Mouse (Mus musculus): ENCODE measurements around the gene Smarcd3. TPM values are rescaled to one million over a fixed set of nuclear protein-coding genes. Genes with fewer than 3 reads are reported as not detected.

Gene Smarcd3
- polyA plus RNA-seq, 1 experiment, result 1.5 TPM

DNA sequence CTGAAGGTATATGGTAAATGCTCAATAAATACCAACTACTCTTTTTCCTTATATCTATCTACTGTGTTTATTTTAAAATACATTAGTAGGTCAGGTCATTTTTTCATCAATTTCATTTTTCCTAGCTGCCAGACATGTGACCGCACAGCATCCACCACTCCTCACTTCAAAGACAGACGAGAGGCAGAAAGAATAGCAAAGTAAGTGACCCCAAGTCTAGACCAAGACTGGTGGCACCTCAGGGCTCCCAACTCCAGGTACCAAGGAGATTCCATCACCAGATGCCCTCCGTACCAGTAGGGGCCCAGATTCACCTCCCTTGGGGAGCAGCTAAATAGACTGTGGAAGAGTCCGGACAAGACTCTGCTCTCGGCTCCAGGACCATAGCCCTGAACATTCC lies 29.9 kb downstream of the Smarcd3 start:
- Histone ChIP-seq H3K9me3 (replicated peaks; ENCODE audit: control insufficient read depth, insufficient read depth, low read length, poor library complexity, severe bottlenecking) (no peaks in the 10 kb centered on the region), H3K27me3 (ENCODE audit: control insufficient read depth, insufficient read depth, low read length, poor library complexity, severe bottlenecking) (0 out of 2 replicates have a peak, but pooled peaks cover 2% of the 10 kb centered on the region), H3K4me3 (ENCODE audit: low read depth, low read length) (no peak overlapping the region), H3K36me3 (ENCODE audit: control insufficient read depth, insufficient read depth, low read length, poor library complexity, severe bottlenecking) (no peaks in the 10 kb centered on the region), H3K9ac (ENCODE audit: low read depth, poor library complexity, severe bottlenecking) (no peak overlapping the region), H3K4me1 (ENCODE audit: control insufficient read depth, insufficient read depth, low read length) (no peaks in the 10 kb centered on the region), H3K27ac (ENCODE audit: insufficient read depth, low read length) (no peak overlapping the region)
- TF ChIP-seq CTCF (IDR thresholded peaks at IDR 0.05; ENCODE audit: low read depth, low read length), result no peak
- TF ChIP-seq POLR2A (IDR thresholded peaks at IDR 0.05; ENCODE audit: insufficient read depth, low read length), result no peak
- no peak for TF ChIP-seq EP300 (IDR thresholded peaks at IDR 0.05; ENCODE audit: insufficient read depth, low read depth, low read length)

DNA sequence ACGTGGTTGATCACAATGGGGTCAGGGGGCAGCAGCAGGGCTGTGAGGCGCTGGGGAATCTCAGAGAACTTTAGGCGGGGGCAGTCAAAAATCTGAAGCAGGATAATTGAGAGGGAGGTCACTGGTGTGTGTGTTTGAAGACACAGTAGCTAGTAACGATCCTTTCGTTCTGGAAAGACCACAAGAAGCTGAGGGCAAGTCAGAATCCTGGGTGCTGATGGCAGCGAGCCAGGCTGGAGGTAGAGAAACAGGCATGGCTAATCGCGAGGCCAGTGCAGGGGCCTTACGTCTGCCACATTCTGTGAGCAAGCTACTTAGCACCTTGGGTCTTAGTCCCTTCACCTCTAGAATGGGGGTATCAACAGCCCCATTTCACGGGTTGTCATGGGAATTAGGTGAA lies 30.3 kb downstream of the Smarcd3 start:
- Histone ChIP-seq H3K9ac (ENCODE audit: low read depth, poor library complexity, severe bottlenecking) (no peak overlapping the region), H3K9me3 (replicated peaks; ENCODE audit: control insufficient read depth, insufficient read depth, low read length, poor library complexity, severe bottlenecking) (no peaks in the 10 kb centered on the region), H3K4me1 (ENCODE audit: control insufficient read depth, insufficient read depth, low read length) (no peaks in the 10 kb centered on the region), H3K4me3 (ENCODE audit: low read depth, low read length) (no peak overlapping the region), H3K27me3 (ENCODE audit: control insufficient read depth, insufficient read depth, low read length, poor library complexity, severe bottlenecking) (0 out of 2 replicates have a peak, but pooled peaks cover 2% of the 10 kb centered on the region), H3K27ac (ENCODE audit: insufficient read depth, low read length) (no peak overlapping the region), H3K36me3 (ENCODE audit: control insufficient read depth, insufficient read depth, low read length, poor library complexity, severe bottlenecking) (no peaks in the 10 kb centered on the region)
- TF ChIP-seq EP300 (IDR thresholded peaks at IDR 0.05; ENCODE audit: insufficient read depth, low read depth, low read length), result no peak
- no peak for TF ChIP-seq POLR2A (IDR thresholded peaks at IDR 0.05; ENCODE audit: insufficient read depth, low read length)
- no peak for TF ChIP-seq CTCF (IDR thresholded peaks at IDR 0.05; ENCODE audit: low read depth, low read length)

GRCm38 (mm10) chr5:24593230-24593629 lies 31.0 kb downstream of the Smarcd3 start:
- no peaks in the 10 kb centered on the region for H3K36me3 ChIP-seq (ENCODE audit: control insufficient read depth, insufficient read depth, low read length, poor library complexity, severe bottlenecking)
- H3K9me3 ChIP-seq (replicated peaks; ENCODE audit: control insufficient read depth, insufficient read depth, low read length, poor library complexity, severe bottlenecking), result no peaks in the 10 kb centered on the region
- H3K4me1 ChIP-seq (ENCODE audit: control insufficient read depth, insufficient read depth, low read length), result no peaks in the 10 kb centered on the region
- no peak overlapping the region for H3K27ac ChIP-seq (ENCODE audit: insufficient read depth, low read length)
- H3K9ac ChIP-seq (ENCODE audit: low read depth, poor library complexity, severe bottlenecking), result no peak overlapping the region
- H3K27me3 ChIP-seq (ENCODE audit: control insufficient read depth, insufficient read depth, low read length, poor library complexity, severe bottlenecking), result 0 out of 2 replicates have a peak, but pooled peaks cover 2% of the 10 kb centered on the region
- H3K4me3 ChIP-seq (ENCODE audit: low read depth, low read length), result no peak overlapping the region
- no peak for TF ChIP-seq EP300 (IDR thresholded peaks at IDR 0.05; ENCODE audit: insufficient read depth, low read depth, low read length)
- TF ChIP-seq CTCF (IDR thresholded peaks at IDR 0.05; ENCODE audit: low read depth, low read length), result no peak
- no peak for TF ChIP-seq POLR2A (IDR thresholded peaks at IDR 0.05; ENCODE audit: insufficient read depth, low read length)

DNA sequence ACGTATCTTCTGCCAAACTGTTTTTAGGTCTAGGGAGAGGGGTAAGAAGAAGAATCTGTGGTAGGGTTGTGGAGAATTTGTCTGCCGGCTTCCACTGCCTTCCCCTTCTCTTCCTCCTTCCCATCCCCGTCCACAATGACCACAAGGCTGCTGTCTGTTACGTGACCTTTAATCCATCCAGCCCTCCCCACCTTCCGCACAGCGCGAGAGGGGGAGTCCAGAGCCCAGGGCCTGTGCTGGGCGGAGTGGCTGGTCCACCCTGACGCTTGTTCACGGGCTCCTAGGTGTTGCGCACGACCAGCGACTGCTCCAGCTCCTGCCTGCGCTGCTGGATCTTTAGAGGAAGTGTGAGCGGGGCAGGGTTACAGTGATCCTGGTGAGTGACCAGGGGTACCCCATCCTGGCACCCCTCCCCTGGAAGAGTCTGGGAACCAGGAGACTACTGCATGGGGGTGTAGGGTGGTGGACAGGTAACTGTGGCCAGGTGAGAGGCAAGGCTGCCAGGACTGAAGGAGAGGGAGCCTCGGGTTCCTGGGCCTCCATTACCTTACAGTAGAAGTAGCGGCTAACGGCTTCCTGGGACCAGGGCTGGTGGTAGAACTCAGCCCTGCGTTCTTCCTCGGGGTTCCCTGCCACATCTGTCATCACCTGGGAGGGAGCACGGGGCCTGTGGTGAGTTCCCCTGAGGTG lies 31.6 kb downstream of the Smarcd3 start:
- no peak overlapping the region for H3K27ac ChIP-seq (ENCODE audit: insufficient read depth, low read length)
- 0 out of 2 replicates have a peak overlapping the region, but pooled peaks have one; percentile 8 for H3K9ac ChIP-seq (ENCODE audit: low read depth, poor library complexity, severe bottlenecking)
- no peaks in the 10 kb centered on the region for H3K27me3 ChIP-seq (ENCODE audit: control insufficient read depth, insufficient read depth, low read length, poor library complexity, severe bottlenecking)

DNA sequence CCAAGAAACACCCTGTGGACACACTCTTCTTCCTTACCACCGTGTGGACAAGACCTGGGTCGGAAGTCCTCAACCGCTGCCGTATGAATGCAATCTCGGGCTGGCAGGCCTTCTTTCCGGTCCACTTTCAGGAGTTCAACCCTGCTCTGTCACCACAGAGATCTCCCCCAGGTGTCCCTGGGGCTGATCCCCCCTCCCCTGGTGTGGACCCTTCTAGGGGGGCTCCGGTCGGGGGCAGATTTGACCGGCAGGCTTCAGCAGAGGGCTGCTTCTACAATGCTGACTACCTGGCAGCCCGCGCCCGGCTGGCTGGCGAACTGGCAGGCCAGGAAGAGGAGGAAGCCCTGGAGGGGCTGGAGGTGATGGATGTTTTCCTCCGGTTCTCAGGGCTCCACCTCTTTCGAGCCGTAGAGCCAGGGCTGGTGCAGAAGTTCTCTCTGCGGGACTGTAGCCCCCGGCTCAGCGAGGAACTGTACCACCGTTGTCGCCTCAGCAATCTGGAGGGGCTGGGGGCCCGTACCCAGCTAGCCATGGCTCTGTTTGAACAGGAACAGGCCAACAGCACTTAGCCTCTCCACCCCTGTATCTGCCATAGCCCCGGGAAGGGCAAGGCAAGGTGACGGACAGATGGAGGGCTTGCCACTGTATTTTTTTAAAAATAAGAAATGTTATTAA lies 32.3 kb downstream of the Smarcd3 start:
- H3K27ac ChIP-seq (ENCODE audit: insufficient read depth, low read length), result no peak overlapping the region
- TF ChIP-seq POLR2A (IDR thresholded peaks at IDR 0.05; ENCODE audit: insufficient read depth, low read length), result no peak
- TF ChIP-seq EP300 (IDR thresholded peaks at IDR 0.05; ENCODE audit: insufficient read depth, low read depth, low read length), result no peak
- TF ChIP-seq CTCF (IDR thresholded peaks at IDR 0.05; ENCODE audit: low read depth, low read length), result no peak
- no peaks in the 10 kb centered on the region for H3K9me3 ChIP-seq (replicated peaks; ENCODE audit: control insufficient read depth, insufficient read depth, low read length, poor library complexity, severe bottlenecking)
- no peaks in the 10 kb centered on the region for H3K27me3 ChIP-seq (ENCODE audit: control insufficient read depth, insufficient read depth, low read length, poor library complexity, severe bottlenecking)
- no peaks in the 10 kb centered on the region for H3K36me3 ChIP-seq (ENCODE audit: control insufficient read depth, insufficient read depth, low read length, poor library complexity, severe bottlenecking)
- no peaks in the 10 kb centered on the region for H3K4me1 ChIP-seq (ENCODE audit: control insufficient read depth, insufficient read depth, low read length)
- H3K4me3 ChIP-seq (ENCODE audit: low read depth, low read length), result no peak overlapping the region
- H3K9ac ChIP-seq (ENCODE audit: low read depth, poor library complexity, severe bottlenecking), result no peak overlapping the region; the same call in 1 of the 2 replicates

More for the DNA sequence above, 31.6 kb downstream of the Smarcd3 start:
- Histone ChIP-seq H3K4me3 (ENCODE audit: low read depth, low read length) (peak overlapping the region; percentile 12; the same call in 1 of the 2 replicates), H3K36me3 (ENCODE audit: control insufficient read depth, insufficient read depth, low read length, poor library complexity, severe bottlenecking) (no peaks in the 10 kb centered on the region), H3K4me1 (ENCODE audit: control insufficient read depth, insufficient read depth, low read length) (no peaks in the 10 kb centered on the region), H3K9me3 (replicated peaks; ENCODE audit: control insufficient read depth, insufficient read depth, low read length, poor library complexity, severe bottlenecking) (no peaks in the 10 kb centered on the region)
- TF ChIP-seq EP300 (IDR thresholded peaks at IDR 0.05; ENCODE audit: insufficient read depth, low read depth, low read length) (no peak), POLR2A (IDR thresholded peaks at IDR 0.05; ENCODE audit: insufficient read depth, low read length) (no peak), CTCF (IDR thresholded peaks at IDR 0.05; ENCODE audit: low read depth, low read length) (no peak)

DNA sequence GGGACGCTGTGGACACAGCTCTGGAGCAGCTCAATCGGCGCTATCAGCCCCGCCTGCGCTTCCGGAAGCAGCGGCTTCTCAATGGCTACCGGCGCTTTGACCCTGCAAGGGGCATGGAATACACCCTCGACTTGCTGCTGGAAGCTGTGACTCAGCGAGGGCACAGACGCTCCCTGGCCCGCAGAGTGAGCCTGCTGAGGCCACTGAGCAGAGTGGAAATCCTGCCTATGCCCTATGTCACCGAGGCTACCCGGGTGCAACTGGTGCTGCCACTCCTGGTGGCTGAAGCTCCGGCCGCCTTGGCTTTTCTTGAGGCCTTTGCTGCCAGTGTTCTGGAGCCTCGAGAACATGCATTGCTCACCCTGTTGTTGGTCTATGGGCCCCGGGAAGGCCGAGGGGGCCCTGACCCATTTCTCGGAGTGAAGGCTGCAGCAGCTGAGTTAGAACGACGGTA lies 32.9 kb downstream of the Smarcd3 start:
- H3K27me3 ChIP-seq (ENCODE audit: control insufficient read depth, insufficient read depth, low read length, poor library complexity, severe bottlenecking), result no peaks in the 10 kb centered on the region
- no peaks in the 10 kb centered on the region for H3K36me3 ChIP-seq (ENCODE audit: control insufficient read depth, insufficient read depth, low read length, poor library complexity, severe bottlenecking)
- no peak overlapping the region; the same call in 1 of the 2 replicates for H3K9ac ChIP-seq (ENCODE audit: low read depth, poor library complexity, severe bottlenecking)
- TF ChIP-seq CTCF (IDR thresholded peaks at IDR 0.05; ENCODE audit: low read depth, low read length), result no peak
- TF ChIP-seq EP300 (IDR thresholded peaks at IDR 0.05; ENCODE audit: insufficient read depth, low read depth, low read length), result no peak
- TF ChIP-seq POLR2A (IDR thresholded peaks at IDR 0.05; ENCODE audit: insufficient read depth, low read length), result no peak
- H3K4me1 ChIP-seq (ENCODE audit: control insufficient read depth, insufficient read depth, low read length), result no peaks in the 10 kb centered on the region
- H3K27ac ChIP-seq (ENCODE audit: insufficient read depth, low read length), result no peak overlapping the region
- H3K9me3 ChIP-seq (replicated peaks; ENCODE audit: control insufficient read depth, insufficient read depth, low read length, poor library complexity, severe bottlenecking), result no peaks in the 10 kb centered on the region
- H3K4me3 ChIP-seq (ENCODE audit: low read depth, low read length), result 0 out of 2 replicates have a peak overlapping the region, but pooled peaks have one; percentile 18

Data from ES-Bruce4 (cell line).